Mouse (Mus musculus) forebrain, embryonic 13.5 days (tissue): ENCODE results near the gene Mccc1. TPM values are rescaled to one million over a fixed set of nuclear protein-coding genes. Genes with fewer than 3 reads are reported as not detected.

Experiments
- ATAC-seq: fragments of 200-750 bp; cut with Nextera tagmentation; 2 replicates; pipeline ENCODE4 v1.8.0; 2017
- H3K27ac ChIP-seq: fragments of 300-500 bp; sonication (generic); 2 replicates; pipeline ENCODE4 v1.5.1; 2015; ENCODE audit warnings: inconsistent platforms, mild to moderate bottlenecking, moderate library complexity
- H3K27me3 ChIP-seq: fragments of 300-500 bp; sonication (generic); 2 replicates; pipeline ENCODE4 v1.6.1; 2015; ENCODE audit warnings: mild to moderate bottlenecking, inconsistent platforms
- H3K36me3 ChIP-seq: fragments of 300-500 bp; sonication (generic); 2 replicates; pipeline ENCODE4 v1.6.1; 2015; ENCODE audit warnings: mild to moderate bottlenecking, inconsistent platforms; ENCODE audit not compliant: poor library complexity, severe bottlenecking
- H3K4me1 ChIP-seq: fragments of 300-500 bp; sonication (generic); 2 replicates; pipeline ENCODE4 v1.6.1; 2015; ENCODE audit warnings: inconsistent platforms
- H3K4me2 ChIP-seq: fragments of 300-500 bp; sonication (generic); 2 replicates; pipeline ENCODE4 v1.6.1; 2015; ENCODE audit warnings: inconsistent platforms, mild to moderate bottlenecking, moderate library complexity
- H3K4me3 ChIP-seq: fragments of 300-500 bp; sonication (generic); 2 replicates; pipeline ENCODE4 v1.5.1; 2015; ENCODE audit warnings: mild to moderate bottlenecking, inconsistent platforms
- H3K9ac ChIP-seq: fragments of 300-500 bp; sonication (generic); 2 replicates; pipeline ENCODE4 v1.6.1; 2015; ENCODE audit warnings: mild to moderate bottlenecking, inconsistent platforms
- H3K9me3 ChIP-seq: fragments of 300-500 bp; sonication (generic); replicated peaks from 2 replicates; pipeline ENCODE4 v1.6.1; 2016; ENCODE audit warnings: inconsistent platforms
- WGBS: fragments of 180-500 bp; shearing (Covaris S2); methylation state at CpG from one replicate; pipeline ENCODE4 v1.1.7; 2015; 5-methylcytosine and 5-hydroxymethylcytosine counted together
- polyA plus RNA-seq: library from polyadenylated mRNA; unstranded; fragments of >200 nt; fragmentation: Nextera tagmentation; extraction: Ambion mirVana; gene quantifications from 2 replicates; pipeline ENCODE4 v1.2.1, GENCODE M21; 2015

The Mccc1 gene
- polyA plus RNA-seq, 1 experiment from 2014 or later = 33.8 TPM

- no peak overlapping the region for H3K4me2 ChIP-seq
- WGBS = 92% methylated on average over 4 of the region's 4 CpGs
Observed at GRCm38 (mm10) chr3:35963401-35963800, 37.1 kb downstream of the Mccc1 start.

GRCm38 (mm10) chr3:35962967-35963366, 37.5 kb downstream of the Mccc1 start:
- Histone ChIP-seq H3K27ac (no peak overlapping the region), H3K9me3 (no peaks in the 10 kb centered on the region), H3K27me3 (no peaks in the 10 kb centered on the region), H3K36me3 (peaks cover 64% of the 10 kb centered on the region), H3K9ac (no peak overlapping the region), H3K4me3 (no peak overlapping the region), H3K4me1 (no peaks in the 10 kb centered on the region), H3K4me2 (no peak overlapping the region)
- WGBS = 94% methylated on average over 5 of the region's 5 CpGs
- no peak for ATAC-seq

More at GRCm38 (mm10) chr3:35963401-35963800, 37.1 kb downstream of the Mccc1 start:
- no peaks in the 10 kb centered on the region for H3K9me3 ChIP-seq
- no peaks in the 10 kb centered on the region for H3K4me1 ChIP-seq
- no peak for ATAC-seq
- H3K27ac ChIP-seq = no peak overlapping the region
- H3K36me3 ChIP-seq = peaks cover 60% of the 10 kb centered on the region
- H3K9ac ChIP-seq = no peak overlapping the region
- H3K27me3 ChIP-seq = no peaks in the 10 kb centered on the region
- H3K4me3 ChIP-seq = no peak overlapping the region

GRCm38 (mm10) chr3:35957230-35957629, 43.2 kb downstream of the Mccc1 start:
- H3K4me1 ChIP-seq = no peaks in the 10 kb centered on the region
- H3K27ac ChIP-seq = no peak overlapping the region
- no peak for ATAC-seq
- H3K4me3 ChIP-seq = no peak overlapping the region
- H3K9me3 ChIP-seq = no peaks in the 10 kb centered on the region
- WGBS = 89% methylated on average over 3 of the region's 3 CpGs
- no peak overlapping the region for H3K4me2 ChIP-seq
- H3K27me3 ChIP-seq = no peaks in the 10 kb centered on the region
- H3K36me3 ChIP-seq = peaks cover 38% of the 10 kb centered on the region
- H3K9ac ChIP-seq = no peak overlapping the region

- H3K4me3 ChIP-seq = no peak overlapping the region
- no peaks in the 10 kb centered on the region for H3K4me1 ChIP-seq
- ATAC-seq = no peak
- H3K36me3 ChIP-seq = peaks cover 19% of the 10 kb centered on the region
- WGBS = 92% methylated on average over 11 of the region's 11 CpGs
- no peak overlapping the region for H3K27ac ChIP-seq
- no peaks in the 10 kb centered on the region for H3K27me3 ChIP-seq
- H3K9ac ChIP-seq = no peak overlapping the region
- H3K9me3 ChIP-seq = no peaks in the 10 kb centered on the region
- no peak overlapping the region for H3K4me2 ChIP-seq
Observed at GRCm38 (mm10) chr3:35954901-35955575, 45.4 kb downstream of the Mccc1 start.

GRCm38 (mm10) chr3:35953816-35954215, 46.7 kb downstream of the Mccc1 start:
- Histone ChIP-seq H3K9ac (no peak overlapping the region), H3K4me2 (no peak overlapping the region), H3K4me3 (no peak overlapping the region), H3K27ac (no peak overlapping the region), H3K36me3 (peaks cover 8% of the 10 kb centered on the region; the same call in 1 of the 2 replicates), H3K4me1 (no peaks in the 10 kb centered on the region), H3K27me3 (no peaks in the 10 kb centered on the region), H3K9me3 (no peaks in the 10 kb centered on the region)
- ATAC-seq = no peak
- 94% methylated on average over 6 of the region's 6 CpGs for WGBS

- Histone ChIP-seq H3K4me1 (no peaks in the 10 kb centered on the region), H3K27ac (no peak overlapping the region), H3K4me3 (no peak overlapping the region), H3K9ac (no peak overlapping the region), H3K36me3 (peaks cover 2% of the 10 kb centered on the region; the same call in 1 of the 2 replicates), H3K9me3 (no peaks in the 10 kb centered on the region), H3K27me3 (no peaks in the 10 kb centered on the region), H3K4me2 (no peak overlapping the region)
- no peak for ATAC-seq
- 68% methylated on average over 1 of the region's 1 CpGs for WGBS
Observed at GRCm38 (mm10) chr3:35953184-35953583, 47.3 kb downstream of the Mccc1 start.

GRCm38 (mm10) chr3:35948197-35948596, 52.3 kb downstream of the Mccc1 start:
- Histone ChIP-seq H3K9me3 (no peaks in the 10 kb centered on the region), H3K27ac (no peak overlapping the region), H3K36me3 (no peaks in the 10 kb centered on the region), H3K9ac (no peak overlapping the region), H3K4me1 (no peaks in the 10 kb centered on the region), H3K27me3 (no peaks in the 10 kb centered on the region), H3K4me2 (no peak overlapping the region), H3K4me3 (no peak overlapping the region)
- ATAC-seq = no peak
- 92% methylated on average over 7 of the region's 7 CpGs for WGBS

- Histone ChIP-seq H3K4me3 (no peak overlapping the region), H3K27me3 (no peaks in the 10 kb centered on the region), H3K4me1 (no peaks in the 10 kb centered on the region), H3K36me3 (no peaks in the 10 kb centered on the region), H3K27ac (no peak overlapping the region), H3K9ac (no peak overlapping the region), H3K9me3 (no peaks in the 10 kb centered on the region), H3K4me2 (no peak overlapping the region)
- no peak for ATAC-seq
- WGBS = 93% methylated on average over 4 of the region's 4 CpGs
Observed at GRCm38 (mm10) chr3:35940520-35941135, 59.9 kb downstream of the Mccc1 start.

- H3K4me3 ChIP-seq = no peak overlapping the region
- H3K36me3 ChIP-seq = no peaks in the 10 kb centered on the region
- H3K27me3 ChIP-seq = no peaks in the 10 kb centered on the region
- no peak for ATAC-seq
- H3K9ac ChIP-seq = no peak overlapping the region
- no peaks in the 10 kb centered on the region for H3K4me1 ChIP-seq
- H3K4me2 ChIP-seq = no peak overlapping the region
- no peaks in the 10 kb centered on the region for H3K9me3 ChIP-seq
- no peak overlapping the region for H3K27ac ChIP-seq
- WGBS = 47% methylated on average over 2 of the region's 2 CpGs
Observed at GRCm38 (mm10) chr3:35940047-35940446, 60.4 kb downstream of the Mccc1 start.

- no peak within 1 kb of the TSS for H3K4me2 ChIP-seq
- H3K9ac ChIP-seq = no peak within 1 kb of the TSS
- H3K9me3 ChIP-seq = no peaks in the 10 kb centered on the region
- H3K27ac ChIP-seq = no peak within 1 kb of the TSS
- peaks cover 9% of the 10 kb centered on the region for H3K4me1 ChIP-seq
- WGBS = 91% methylated on average over 6 of the region's 6 CpGs
- no peak for ATAC-seq
- no peaks in the 10 kb centered on the region for H3K36me3 ChIP-seq
- H3K27me3 ChIP-seq = no peaks in the 10 kb centered on the region
- H3K4me3 ChIP-seq = no peak within 1 kb of the TSS
Observed at GRCm38 (mm10) chr3:35937345-35937744, 63.1 kb downstream of the Mccc1 start, which contains the start of gene Dcun1d1. TSS of gene Dcun1d1 (minus strand) at chr3:35937445.

GRCm38 (mm10) chr3:35933405-35933777, 67.1 kb downstream of the Mccc1 start:
- Histone ChIP-seq H3K4me1 (peaks cover 32% of the 10 kb centered on the region), H3K27ac (peak overlapping the region; percentile 91), H3K9me3 (no peaks in the 10 kb centered on the region), H3K36me3 (no peaks in the 10 kb centered on the region), H3K4me3 (peak overlapping the region; percentile 90), H3K9ac (peak overlapping the region; percentile 98), H3K27me3 (no peaks in the 10 kb centered on the region), H3K4me2 (peak overlapping the region; percentile 87)
- ATAC-seq = peak; percentile 59
- under 1% methylated on average over 14 of the region's 14 CpGs for WGBS

- Histone ChIP-seq H3K27ac (peak overlapping the region; percentile 91), H3K9me3 (no peaks in the 10 kb centered on the region), H3K4me2 (peak overlapping the region; percentile 87), H3K36me3 (no peaks in the 10 kb centered on the region), H3K9ac (peak overlapping the region; percentile 98), H3K4me1 (peaks cover 32% of the 10 kb centered on the region), H3K4me3 (peak overlapping the region; percentile 90), H3K27me3 (no peaks in the 10 kb centered on the region)
- peak; percentile 96 for ATAC-seq
- WGBS = 0% methylated on average over 28 of the region's 73 CpGs
Observed at GRCm38 (mm10) chr3:35932735-35933404, 67.6 kb downstream of the Mccc1 start.
